Mouse (Mus musculus) hindbrain, embryonic 13.5 days (tissue): ENCODE data around the gene Gm9918. TPM values are rescaled to one million over a fixed set of nuclear protein-coding genes. Genes with fewer than 3 reads are reported as not detected.
"Not testable (repeated sequence)": the region's sequence is repeated elsewhere in the genome, so short reads cannot be mapped to it uniquely, and the experiment has no call there.

ENCODE experiments used
- ATAC-seq: fragments of 200-750 bp; cut with Nextera tagmentation; 2 replicates; pipeline ENCODE4 v1.8.0; 2017; ENCODE audit warnings: moderate TSS enrichment; ENCODE audit not compliant: low FRiP score
- H3K27ac ChIP-seq: fragments of 300-500 bp; sonication (generic); 2 replicates; pipeline ENCODE4 v1.5.1; 2015; ENCODE audit warnings: inconsistent platforms, mild to moderate bottlenecking, moderate library complexity
- H3K27me3 ChIP-seq: fragments of 300-500 bp; sonication (generic); 2 replicates; pipeline ENCODE4 v1.6.1; 2015; ENCODE audit warnings: mild to moderate bottlenecking, inconsistent platforms
- H3K36me3 ChIP-seq: fragments of 300-500 bp; sonication (generic); 2 replicates; pipeline ENCODE4 v1.6.1; 2015; ENCODE audit warnings: mild to moderate bottlenecking, inconsistent platforms
- H3K4me1 ChIP-seq: fragments of 300-500 bp; sonication (generic); replicated peaks from 2 replicates; pipeline ENCODE4 v1.6.1; 2015; ENCODE audit warnings: inconsistent platforms
- H3K4me2 ChIP-seq: fragments of 300-500 bp; sonication (generic); 2 replicates; pipeline ENCODE4 v1.6.1; 2015; ENCODE audit warnings: inconsistent platforms, mild to moderate bottlenecking, moderate library complexity
- H3K4me3 ChIP-seq: fragments of 300-500 bp; sonication (generic); 2 replicates; pipeline ENCODE4 v1.5.1; 2015; ENCODE audit warnings: mild to moderate bottlenecking, inconsistent platforms
- H3K9ac ChIP-seq: fragments of 300-500 bp; sonication (generic); 2 replicates; pipeline ENCODE4 v1.6.1; 2015; ENCODE audit warnings: mild to moderate bottlenecking, inconsistent platforms
- H3K9me3 ChIP-seq: fragments of 300-500 bp; sonication (generic); 2 replicates; pipeline ENCODE4 v1.6.1; 2016; ENCODE audit warnings: inconsistent platforms
- WGBS: fragments of 180-500 bp; shearing (Covaris S2); methylation state at CpG from one replicate; pipeline ENCODE4 v1.1.7; 2015; 5-methylcytosine and 5-hydroxymethylcytosine counted together
- polyA plus RNA-seq: library from polyadenylated mRNA; unstranded; fragments of >200 nt; fragmentation: Nextera tagmentation; extraction: Ambion mirVana; gene quantifications from 2 replicates; pipeline ENCODE4 v1.2.1, GENCODE M21; 2015

The Gm9918 gene
- polyA plus RNA-seq, result 0.14 and 0.22 TPM in 2 replicates

- ATAC-seq, result no peak
- Histone ChIP-seq H3K27ac (no peak within 1 kb of the TSS), H3K4me1 (no peaks in the 10 kb centered on the region), H3K9me3 (no peaks in the 10 kb centered on the region), H3K4me2 (peak within 1 kb of the TSS; percentile 25), H3K36me3 (no peaks in the 10 kb centered on the region), H3K9ac (no peak within 1 kb of the TSS), H3K4me3 (peak within 1 kb of the TSS; percentile 2; the same call in 1 of the 2 replicates), H3K27me3 (peaks cover 27% of the 10 kb centered on the region)
- WGBS, result 10% methylated on average over 19 of the region's 21 CpGs
Observed at GRCm38 (mm10) chr15:102270274-102270960, at the start of gene Gm9918. TSS of gene Gm9918 (plus strand) at chr15:102270563.

GRCm38 (mm10) chr15:102222386-102222785 is 48.0 kb upstream of the Gm9918 start:
- no peak overlapping the region for H3K4me2 ChIP-seq
- no peaks in the 10 kb centered on the region for H3K9me3 ChIP-seq
- no peak overlapping the region for H3K9ac ChIP-seq
- ATAC-seq, result no peak
- no peak overlapping the region for H3K4me3 ChIP-seq
- H3K27ac ChIP-seq, result no peak overlapping the region
- peaks cover under 1% of the 10 kb centered on the region; the same call in 1 of the 2 replicates for H3K36me3 ChIP-seq
- peaks cover 35% of the 10 kb centered on the region for H3K27me3 ChIP-seq
- H3K4me1 ChIP-seq, result peaks cover 13% of the 10 kb centered on the region
- WGBS, result 56% methylated on average over 10 of the region's 10 CpGs

- WGBS, result 3% methylated on average over 43 of the region's 43 CpGs
- H3K4me3 ChIP-seq, result peak overlapping the region; percentile 44
- peak; percentile 80 for ATAC-seq
- H3K9me3 ChIP-seq, result no peaks in the 10 kb centered on the region
- peak overlapping the region; percentile 67 for H3K9ac ChIP-seq
- H3K4me1 ChIP-seq, result peaks cover 13% of the 10 kb centered on the region
- no peak overlapping the region for H3K27ac ChIP-seq
- peak overlapping the region; percentile 71 for H3K4me2 ChIP-seq
- no peaks in the 10 kb centered on the region for H3K36me3 ChIP-seq
- H3K27me3 ChIP-seq, result peaks cover 38% of the 10 kb centered on the region
Observed at GRCm38 (mm10) chr15:102224186-102224991, 46.0 kb upstream of the Gm9918 start.

GRCm38 (mm10) chr15:102224992-102225617 is 45.3 kb upstream of the Gm9918 start:
- Histone ChIP-seq H3K36me3 (no peaks in the 10 kb centered on the region), H3K4me2 (peak overlapping the region; percentile 71), H3K9ac (peak overlapping the region; percentile 67; the same call in 1 of the 2 replicates), H3K4me1 (peaks cover 13% of the 10 kb centered on the region), H3K27ac (no peak overlapping the region), H3K27me3 (peaks cover 38% of the 10 kb centered on the region), H3K4me3 (peak overlapping the region; percentile 44), H3K9me3 (no peaks in the 10 kb centered on the region)
- 23% methylated on average over 21 of the region's 21 CpGs for WGBS
- ATAC-seq, result no peak; the same call in 1 of the 2 replicates

DNA sequence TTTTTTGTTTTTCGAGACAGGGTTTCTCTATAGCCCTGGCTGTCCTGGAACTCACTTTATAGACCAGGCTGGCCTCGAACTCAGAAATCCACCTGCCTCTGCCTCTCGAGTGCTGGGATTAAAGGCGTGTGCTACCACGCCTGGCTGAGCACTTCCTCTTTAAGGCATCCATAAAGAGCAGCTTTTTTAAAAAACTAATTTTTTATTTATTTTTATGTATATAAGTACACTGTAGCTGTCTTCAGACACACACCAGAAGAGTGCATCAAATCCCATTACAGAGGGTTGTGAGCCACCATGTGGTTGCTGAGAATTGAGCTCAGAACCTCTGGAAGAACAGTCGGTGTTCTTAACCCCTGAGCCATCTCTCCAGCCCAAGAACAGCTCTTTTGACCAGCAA is 44.7 kb upstream of the Gm9918 start:
- not testable (repeated sequence) for H3K27ac ChIP-seq, H3K4me3 ChIP-seq, H3K36me3 ChIP-seq, H3K9ac ChIP-seq, H3K4me2 ChIP-seq, H3K9me3 ChIP-seq, ATAC-seq
- 78% methylated on average over 6 of the region's 6 CpGs for whole genome bisulfite sequencing
- H3K27me3 ChIP-seq, result peaks cover 38% of the 10 kb centered on the region
- peaks cover 13% of the 10 kb centered on the region for H3K4me1 ChIP-seq

GRCm38 (mm10) chr15:102230408-102231321 is 39.7 kb upstream of the Gm9918 start:
- no peaks in the 10 kb centered on the region for H3K36me3 ChIP-seq
- no peak overlapping the region for H3K4me3 ChIP-seq
- no peaks in the 10 kb centered on the region for H3K9me3 ChIP-seq
- H3K4me1 ChIP-seq, result peaks cover 9% of the 10 kb centered on the region
- ATAC-seq, result no peak
- 87% methylated on average over 17 of the region's 17 CpGs for WGBS
- H3K27ac ChIP-seq, result no peak overlapping the region
- H3K4me2 ChIP-seq, result no peak overlapping the region
- 0 out of 2 replicates have a peak, but pooled peaks cover 3% of the 10 kb centered on the region for H3K27me3 ChIP-seq
- no peak overlapping the region for H3K9ac ChIP-seq

GRCm38 (mm10) chr15:102231748-102232147 is 38.6 kb upstream of the Gm9918 start, which contains the start of gene Itgb7:
TSS of gene Itgb7 (minus strand) at chr15:102231944.
- H3K9ac ChIP-seq, result no peak within 1 kb of the TSS
- H3K36me3 ChIP-seq, result no peaks in the 10 kb centered on the region
- H3K27ac ChIP-seq, result no peak within 1 kb of the TSS
- no peaks in the 10 kb centered on the region for H3K9me3 ChIP-seq
- H3K4me1 ChIP-seq, result peaks cover 9% of the 10 kb centered on the region
- H3K27me3 ChIP-seq, result 0 out of 2 replicates have a peak, but pooled peaks cover 3% of the 10 kb centered on the region
- no peak within 1 kb of the TSS for H3K4me3 ChIP-seq
- no peak within 1 kb of the TSS for H3K4me2 ChIP-seq
- no peak for ATAC-seq
- WGBS, result 47% methylated on average over 6 of the region's 6 CpGs

DNA sequence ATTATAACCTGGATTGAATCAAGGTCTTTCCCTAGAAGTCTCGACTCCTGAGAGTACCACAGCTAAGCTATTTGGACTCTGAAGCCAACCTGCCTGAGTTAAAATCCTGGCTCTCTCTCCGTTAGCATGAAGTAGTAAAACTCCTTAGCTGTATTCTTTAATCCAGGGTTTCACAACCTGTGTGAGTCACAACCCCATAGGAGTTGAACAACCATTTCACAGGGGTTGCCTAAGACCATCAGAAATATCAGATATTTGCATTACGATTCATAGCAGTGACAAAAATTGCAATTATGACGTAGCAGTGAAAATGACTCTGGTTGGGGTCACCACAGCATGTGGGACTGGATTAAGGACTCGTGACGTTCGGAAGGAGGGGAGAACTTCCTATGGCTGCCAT is 37.6 kb upstream of the Gm9918 start:
- peaks cover 9% of the 10 kb centered on the region for H3K4me1 ChIP-seq
- no peak for ATAC-seq
- H3K9ac ChIP-seq, result no peak overlapping the region
- no peak overlapping the region for H3K4me3 ChIP-seq
- 89% methylated on average over 7 of the region's 7 CpGs for WGBS
- H3K4me2 ChIP-seq, result no peak overlapping the region
- H3K9me3 ChIP-seq, result no peaks in the 10 kb centered on the region
- no peaks in the 10 kb centered on the region for H3K36me3 ChIP-seq
- H3K27ac ChIP-seq, result no peak overlapping the region
- 0 out of 2 replicates have a peak, but pooled peaks cover under 1% of the 10 kb centered on the region for H3K27me3 ChIP-seq

- Histone ChIP-seq H3K27me3 (0 out of 2 replicates have a peak, but pooled peaks cover 5% of the 10 kb centered on the region), H3K36me3 (no peaks in the 10 kb centered on the region), H3K9ac (no peak overlapping the region), H3K9me3 (no peaks in the 10 kb centered on the region), H3K4me3 (no peak overlapping the region), H3K4me2 (no peak overlapping the region), H3K4me1 (peaks cover 9% of the 10 kb centered on the region), H3K27ac (no peak overlapping the region)
- ATAC-seq, result no peak
- 28% methylated on average over 2 of the region's 2 CpGs for WGBS
Observed at GRCm38 (mm10) chr15:102233896-102234295, 36.5 kb upstream of the Gm9918 start.

DNA sequence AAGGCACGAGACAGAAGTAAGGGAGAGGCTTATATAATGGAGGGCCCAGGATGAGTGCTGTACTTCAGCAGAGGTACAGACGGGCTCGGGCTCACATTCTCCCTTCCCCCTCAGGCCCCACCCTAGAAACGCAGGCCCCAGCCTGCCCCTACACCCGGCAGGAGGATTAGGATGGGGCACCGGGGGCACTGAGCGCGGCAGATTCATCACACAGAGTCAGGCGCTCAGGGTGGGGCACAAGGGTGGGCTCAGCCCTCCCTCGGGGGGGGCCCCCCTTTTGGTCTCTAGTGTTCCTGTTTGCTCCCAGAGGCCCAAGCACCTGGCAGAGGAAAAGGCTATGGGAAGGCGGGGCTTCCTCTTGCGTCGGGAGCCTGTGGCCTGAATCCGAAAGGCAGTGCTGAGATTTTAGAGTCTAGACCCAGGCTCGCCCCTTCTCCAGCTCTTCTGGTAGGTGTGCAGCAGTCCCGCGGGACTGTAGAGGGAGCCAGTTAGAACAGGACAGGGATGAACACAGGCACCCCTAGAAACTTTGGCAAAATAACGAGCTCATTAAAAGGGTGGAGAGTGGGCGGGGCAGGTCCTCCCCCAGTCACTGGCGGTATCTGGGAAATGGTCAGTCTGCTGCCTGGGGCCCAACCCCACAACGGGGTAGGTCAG is 34.9 kb upstream of the Gm9918 start:
- Histone ChIP-seq H3K9ac (peak overlapping the region; percentile 35; the same call in 1 of the 2 replicates), H3K4me3 (no peak overlapping the region), H3K4me1 (peaks cover 9% of the 10 kb centered on the region), H3K27ac (no peak overlapping the region), H3K36me3 (no peaks in the 10 kb centered on the region), H3K4me2 (no peak overlapping the region), H3K27me3 (peaks cover 15% of the 10 kb centered on the region), H3K9me3 (no peaks in the 10 kb centered on the region)
- WGBS, result 31% methylated on average over 21 of the region's 21 CpGs
- no peak for ATAC-seq
